Mouse (Mus musculus) liver, postnatal 0 days (tissue): ENCODE results near the gene Lpar4. TPM values are rescaled to one million over a fixed set of nuclear protein-coding genes. Genes with fewer than 3 reads are reported as not detected.

Experiments
- ATAC-seq: fragments of 200-750 bp; cut with Nextera tagmentation; 2 replicates; pipeline ENCODE4 v1.8.0; 2017; ENCODE audit warnings: mild to moderate bottlenecking, moderate library complexity
- DNase-seq: peaks from one replicate; pipeline ENCODE4 v3.0.0-alpha.2; 2016
- H3K27ac ChIP-seq: fragments of 300-500 bp; sonication (generic); 2 replicates; pipeline ENCODE4 v1.5.1; 2014; ENCODE audit warnings: antibody characterized with exemption, moderate library complexity, mild to moderate bottlenecking, low read depth
- H3K27me3 ChIP-seq: fragments of 300-500 bp; sonication (generic); 2 replicates; pipeline ENCODE4 v1.6.1; 2014; ENCODE audit warnings: low read length, control low read depth, mixed read lengths; ENCODE audit not compliant: insufficient read depth
- H3K36me3 ChIP-seq: fragments of 300-500 bp; sonication (generic); replicated peaks from 2 replicates; pipeline ENCODE4 v1.6.1; 2014; ENCODE audit warnings: mild to moderate bottlenecking, control low read depth, low read length, moderate library complexity, mixed read lengths; ENCODE audit not compliant: insufficient read depth
- H3K4me1 ChIP-seq: fragments of 300-500 bp; sonication (generic); 2 replicates; pipeline ENCODE4 v1.6.1; 2014; ENCODE audit warnings: antibody characterized with exemption, mild to moderate bottlenecking, control low read depth; ENCODE audit not compliant: insufficient read depth
- H3K4me2 ChIP-seq: fragments of 300-500 bp; sonication (generic); 2 replicates; pipeline ENCODE4 v1.6.1; 2014; ENCODE audit warnings: low read depth, mild to moderate bottlenecking, low read length, moderate library complexity, mixed read lengths
- H3K4me3 ChIP-seq: fragments of 300-500 bp; sonication (generic); 2 replicates; pipeline ENCODE4 v1.5.1; 2014; ENCODE audit warnings: low read depth, low read length
- H3K9ac ChIP-seq: fragments of 300-500 bp; sonication (generic); replicated peaks from 2 replicates; pipeline ENCODE4 v1.6.1; 2014; ENCODE audit warnings: mild to moderate bottlenecking, moderate library complexity
- H3K9me3 ChIP-seq: fragments of 300-500 bp; sonication (generic); 2 replicates; pipeline ENCODE4 v1.6.1; 2016; ENCODE audit warnings: mild to moderate bottlenecking, control low read depth, low read length, mixed read lengths
- CTCF ChIP-seq: sonication (generic); IDR thresholded peaks from 2 replicates; pipeline ENCODE4 v1.5.1; 2016; ENCODE audit warnings: antibody characterized with exemption, low read depth
- EP300 ChIP-seq: IDR thresholded peaks from 2 replicates; pipeline ENCODE4 v1.6.1; 2016; ENCODE audit warnings: antibody characterized with exemption, low read depth, mild to moderate bottlenecking
- WGBS: fragments of 180-500 bp; shearing (Covaris S2); extraction: QIAGEN DNeasy Blood & Tissue Kit; methylation state at CpG from one replicate; pipeline ENCODE4 v1.1.7; 2014; ENCODE audit not compliant: insufficient replicate concordance; 5-methylcytosine and 5-hydroxymethylcytosine counted together
- polyA plus RNA-seq: library from polyadenylated mRNA; unstranded; fragments of >200 nt; fragmentation: Nextera tagmentation; extraction: Ambion mirVana; gene quantifications from 2 replicates; pipeline ENCODE4 v1.2.1, GENCODE M21; 2015

The Lpar4 gene
- 0.79 and 1.0 TPM in 2 replicates for polyA plus RNA-seq

- peak within 1 kb of the TSS; percentile 68 for H3K4me2 ChIP-seq
- peak within 1 kb of the TSS; percentile 46; the same call in 1 of the 2 replicates for H3K9ac ChIP-seq
- H3K27me3 ChIP-seq, result no peaks in the 10 kb centered on the region
- peak; percentile 13 for DNase-seq
- WGBS, result 17% methylated on average over 11 of the region's 11 CpGs
- H3K36me3 ChIP-seq, result no peaks in the 10 kb centered on the region
- ATAC-seq, result no peak
- H3K4me3 ChIP-seq, result peak within 1 kb of the TSS; percentile 41
- TF ChIP-seq EP300, result no peak
- TF ChIP-seq CTCF, result no peak
- H3K27ac ChIP-seq, result no peak within 1 kb of the TSS; the same call in 1 of the 2 replicates
- no peaks in the 10 kb centered on the region for H3K9me3 ChIP-seq
- no peaks in the 10 kb centered on the region for H3K4me1 ChIP-seq
These were observed at the start of gene Lpar4 for GRCm38 (mm10) chrX:106920175-106920827. TSS of gene Lpar4 (plus strand) at chrX:106920625.

GRCm38 (mm10) chrX:106871426-106871825, 49.0 kb upstream of the Lpar4 start:
- Histone ChIP-seq H3K9ac (no peak overlapping the region), H3K4me1 (no peaks in the 10 kb centered on the region), H3K4me2 (no peak overlapping the region), H3K36me3 (no peaks in the 10 kb centered on the region), H3K27me3 (no peaks in the 10 kb centered on the region), H3K27ac (no peak overlapping the region), H3K9me3 (no peaks in the 10 kb centered on the region), H3K4me3 (no peak overlapping the region)
- ATAC-seq (no peak), DNase-seq (no peak)
- WGBS, result 69% methylated on average over 3 of the region's 3 CpGs
- TF ChIP-seq CTCF (no peak), EP300 (no peak)

- H3K4me2 ChIP-seq, result no peak overlapping the region
- no peaks in the 10 kb centered on the region for H3K9me3 ChIP-seq
- TF ChIP-seq CTCF (no peak), EP300 (no peak)
- DNase-seq (no peak), ATAC-seq (no peak)
- no peaks in the 10 kb centered on the region for H3K4me1 ChIP-seq
- no peak overlapping the region for H3K4me3 ChIP-seq
- no peak overlapping the region for H3K27ac ChIP-seq
- H3K27me3 ChIP-seq, result no peaks in the 10 kb centered on the region
- H3K9ac ChIP-seq, result no peak overlapping the region
- H3K36me3 ChIP-seq, result no peaks in the 10 kb centered on the region
- 43% methylated on average over 3 of the region's 3 CpGs for WGBS
These were observed 48.5 kb upstream of the Lpar4 start for GRCm38 (mm10) chrX:106871894-106872293.

- H3K27ac ChIP-seq, result no peak overlapping the region
- no peak for TF ChIP-seq CTCF
- TF ChIP-seq EP300, result no peak
- no peaks in the 10 kb centered on the region for H3K27me3 ChIP-seq
- no peak overlapping the region for H3K9ac ChIP-seq
- no peak for ATAC-seq
- no peaks in the 10 kb centered on the region for H3K9me3 ChIP-seq
- H3K36me3 ChIP-seq, result no peaks in the 10 kb centered on the region
- H3K4me3 ChIP-seq, result no peak overlapping the region
- 53% methylated on average over 4 of the region's 4 CpGs for WGBS
- H3K4me1 ChIP-seq, result no peaks in the 10 kb centered on the region
- H3K4me2 ChIP-seq, result no peak overlapping the region
- no peak for DNase-seq
These were observed 48.1 kb upstream of the Lpar4 start for GRCm38 (mm10) chrX:106872315-106872714.

- Histone ChIP-seq H3K4me3 (no peak overlapping the region), H3K9ac (no peak overlapping the region), H3K27ac (no peak overlapping the region), H3K9me3 (no peaks in the 10 kb centered on the region), H3K36me3 (no peaks in the 10 kb centered on the region), H3K27me3 (no peaks in the 10 kb centered on the region), H3K4me1 (no peaks in the 10 kb centered on the region), H3K4me2 (no peak overlapping the region)
- 60% methylated on average over 2 of the region's 2 CpGs for WGBS
- DNase-seq (no peak), ATAC-seq (no peak)
- no peak for TF ChIP-seq EP300
- 0 out of 2 replicates have a peak, but pooled peaks have one; percentile 4 for TF ChIP-seq CTCF
These were observed 22.6 kb upstream of the Lpar4 start for GRCm38 (mm10) chrX:106897707-106898275.

GRCm38 (mm10) chrX:106920828-106921619, 599 bp downstream of the Lpar4 start:
- ATAC-seq (no peak), DNase-seq (no peak)
- no peaks in the 10 kb centered on the region for H3K36me3 ChIP-seq
- peak overlapping the region; percentile 68 for H3K4me2 ChIP-seq
- TF ChIP-seq CTCF, result no peak
- no peak for TF ChIP-seq EP300
- H3K27ac ChIP-seq, result no peak overlapping the region
- peak overlapping the region; percentile 46; the same call in 1 of the 2 replicates for H3K9ac ChIP-seq
- WGBS, result 20% methylated on average over 9 of the region's 9 CpGs
- H3K9me3 ChIP-seq, result no peaks in the 10 kb centered on the region
- no peaks in the 10 kb centered on the region for H3K27me3 ChIP-seq
- no peaks in the 10 kb centered on the region for H3K4me1 ChIP-seq
- peak overlapping the region; percentile 41 for H3K4me3 ChIP-seq
